Mouse (Mus musculus) frontal cortex, postnatal 36 days (tissue): ENCODE data around the gene Kirrel.

Source experiments
- DNase-seq, 2 experiments: peaks; one replicate each; pipeline ENCODE4 v3.0.0; 2022; ENCODE audit warnings: low spot score in 2 of 2

The Kirrel gene

DNA sequence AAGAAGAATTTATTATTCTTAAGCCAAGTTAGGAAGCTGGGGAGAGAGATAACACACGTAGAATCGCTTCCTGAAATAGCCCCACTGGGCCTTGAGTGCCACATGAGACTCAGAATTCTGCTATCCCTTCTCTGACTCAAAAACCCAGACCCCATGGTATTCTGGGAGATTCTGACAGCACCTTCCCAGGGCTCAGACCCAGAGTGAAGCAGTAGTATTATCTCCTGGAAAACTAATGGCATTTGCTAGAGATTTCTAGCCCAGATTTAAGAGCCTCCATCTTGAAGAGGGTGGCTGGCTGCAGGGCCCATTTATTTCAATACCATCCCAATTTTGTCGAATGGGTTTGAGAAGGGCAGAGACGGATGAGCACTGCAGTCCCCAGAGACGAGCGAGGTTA lies 6.9 kb downstream of the Kirrel start:
- DNase-seq: no peak

DNA sequence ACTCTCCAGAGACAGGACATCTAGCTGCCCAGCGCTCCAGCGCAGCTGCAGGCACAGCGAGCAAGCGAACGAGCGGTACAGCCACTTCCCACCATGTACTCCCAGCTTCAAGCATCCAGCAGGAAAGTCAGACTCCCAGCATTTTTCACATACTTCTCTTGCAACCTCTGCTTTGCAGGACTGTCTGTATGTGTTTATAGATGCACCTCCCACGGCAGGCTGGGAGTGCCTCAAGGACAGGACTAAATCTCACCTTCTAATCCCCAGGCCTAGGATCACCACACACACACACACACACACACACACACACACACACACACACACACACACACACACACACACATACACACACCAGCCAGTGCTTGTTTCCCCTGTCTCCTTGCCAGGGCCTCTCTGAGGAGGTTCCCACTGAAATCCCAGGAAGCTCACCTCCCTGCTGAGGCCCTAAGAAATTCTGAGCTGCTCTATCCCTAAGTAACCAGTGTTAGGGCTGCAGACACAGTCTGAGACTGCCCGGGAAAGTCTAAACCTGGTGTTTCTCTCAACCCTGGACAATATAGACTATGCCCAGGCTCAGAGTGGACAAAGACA lies 9.2 kb downstream of the Kirrel start:
- DNase-seq: no peak

DNA sequence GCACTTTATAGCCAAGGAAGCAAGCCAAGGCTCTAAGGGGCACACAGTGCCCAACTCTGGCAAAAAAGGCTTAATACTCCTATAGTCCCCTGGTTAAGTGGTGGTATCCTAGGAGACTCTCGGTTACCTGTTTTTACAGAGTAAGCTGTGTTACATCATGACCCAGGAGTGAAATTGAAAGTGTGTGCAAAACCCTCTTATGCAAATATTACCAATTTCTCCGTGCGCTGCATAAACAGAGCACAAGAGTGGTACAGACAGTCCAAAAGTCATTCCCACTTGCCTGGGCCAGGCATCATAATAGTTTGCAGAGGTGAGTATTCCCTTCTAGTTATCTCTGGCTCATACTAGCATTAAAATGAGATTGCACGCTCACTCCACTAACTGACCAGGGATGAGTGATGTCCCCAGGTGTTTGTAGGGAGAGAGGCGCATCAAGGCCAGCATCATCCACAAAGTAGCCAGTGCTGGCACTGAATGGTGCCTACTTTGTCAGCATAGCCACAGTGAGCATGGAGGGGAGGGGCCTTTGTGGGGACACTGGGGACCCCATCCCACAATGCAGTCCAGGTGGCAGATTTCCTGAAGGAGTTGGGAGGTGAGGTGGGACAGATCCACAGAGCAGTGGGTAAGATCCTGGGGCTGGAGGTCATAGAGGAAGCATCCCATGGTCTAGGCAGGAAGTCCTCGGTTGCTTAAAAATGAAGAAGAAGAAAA lies 10.3 kb downstream of the Kirrel start:
- no peak for DNase-seq

DNA sequence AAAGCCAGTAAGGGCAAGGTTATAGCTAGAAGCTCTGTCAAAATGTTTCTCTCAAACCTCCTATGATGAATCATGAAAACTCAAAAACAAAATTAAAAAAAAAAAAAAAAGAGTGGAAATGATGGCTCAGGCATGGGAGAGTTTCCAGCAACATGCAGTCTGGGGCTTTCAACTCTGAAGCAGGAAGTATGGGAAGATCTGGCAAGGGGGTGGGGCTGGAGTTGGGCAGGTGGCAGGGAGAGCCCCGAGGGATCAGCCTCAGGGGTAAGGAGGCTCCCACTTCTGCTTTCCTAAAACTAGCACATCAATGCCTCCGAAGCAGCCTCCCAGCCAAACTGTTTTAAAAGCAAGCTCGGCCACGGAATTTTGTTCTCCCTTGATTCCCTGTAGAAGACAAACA lies 11.4 kb downstream of the Kirrel start:
- DNase-seq: no peak

DNA sequence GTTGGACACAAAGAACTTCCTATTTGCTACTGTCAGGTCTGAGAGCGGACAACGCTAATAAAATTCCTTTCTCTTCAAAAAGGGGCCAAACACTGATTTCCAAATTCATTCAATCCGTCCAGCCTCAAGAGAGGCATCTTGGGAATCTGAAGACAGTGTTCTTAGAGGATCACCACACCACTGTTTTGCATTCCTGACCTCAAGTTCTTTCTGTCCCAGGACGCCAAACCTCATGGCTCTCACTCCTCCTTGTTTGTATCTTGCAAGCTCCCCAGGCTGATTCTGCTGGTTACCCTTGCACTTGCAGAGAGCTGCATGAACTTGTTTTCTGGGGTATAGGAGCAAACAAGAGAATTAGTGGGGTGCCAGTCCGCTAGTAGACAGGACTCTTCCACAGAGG lies 12.2 kb downstream of the Kirrel start:
- no peak for DNase-seq

DNA sequence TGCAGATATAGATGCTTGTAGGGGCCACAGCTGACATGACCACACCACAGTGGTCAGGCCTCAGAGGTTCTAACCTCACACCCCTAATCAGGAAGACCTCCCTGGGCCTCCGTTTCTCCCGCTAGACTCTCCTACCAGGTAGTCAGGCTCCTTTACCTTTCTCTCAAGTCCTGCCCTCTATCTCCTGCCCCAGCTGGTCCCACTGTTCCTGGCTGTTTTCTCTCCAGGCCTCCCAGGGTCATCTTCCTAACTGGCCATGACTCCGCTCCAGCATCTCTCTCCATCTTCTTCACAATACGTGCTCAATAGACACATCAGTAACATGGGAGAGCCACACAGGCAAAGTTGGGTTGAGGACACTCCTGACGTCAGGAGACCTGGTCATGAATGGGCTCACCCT lies 12.9 kb downstream of the Kirrel start:
- no peak for DNase-seq

DNA sequence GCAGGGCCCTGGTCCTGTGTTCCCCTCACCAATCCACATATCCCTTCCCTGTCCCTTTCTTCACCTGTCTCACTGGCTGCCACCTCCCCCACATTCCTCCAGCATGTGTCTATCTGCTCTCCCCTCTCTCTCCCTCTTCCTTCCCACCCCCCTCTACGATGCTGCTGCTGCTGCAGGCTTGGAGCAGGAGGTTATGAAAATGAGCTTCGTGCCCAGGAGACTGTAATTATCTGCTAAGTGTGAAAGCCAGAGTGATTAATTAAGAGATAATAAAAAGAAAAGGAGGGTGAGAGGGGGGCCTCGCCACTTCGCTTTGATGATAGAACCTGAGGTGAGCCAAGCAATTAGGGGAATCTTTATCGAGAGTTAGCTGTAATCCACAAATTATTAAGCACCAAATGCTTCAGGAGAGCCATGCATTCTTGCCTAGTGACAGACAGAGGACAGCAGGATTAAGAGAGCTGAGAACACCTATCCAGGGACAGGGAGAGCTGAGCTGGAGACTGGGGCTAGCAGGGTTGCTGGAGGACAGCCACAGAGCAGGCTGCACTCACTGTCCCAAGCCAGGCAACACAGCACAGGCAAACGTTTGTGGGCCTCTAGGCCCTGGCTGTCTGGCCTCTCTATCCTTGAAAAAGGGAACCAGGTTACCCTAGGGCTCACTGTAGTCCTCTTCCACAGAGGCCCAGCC lies 13.6 kb downstream of the Kirrel start:
- no peak for DNase-seq

DNA sequence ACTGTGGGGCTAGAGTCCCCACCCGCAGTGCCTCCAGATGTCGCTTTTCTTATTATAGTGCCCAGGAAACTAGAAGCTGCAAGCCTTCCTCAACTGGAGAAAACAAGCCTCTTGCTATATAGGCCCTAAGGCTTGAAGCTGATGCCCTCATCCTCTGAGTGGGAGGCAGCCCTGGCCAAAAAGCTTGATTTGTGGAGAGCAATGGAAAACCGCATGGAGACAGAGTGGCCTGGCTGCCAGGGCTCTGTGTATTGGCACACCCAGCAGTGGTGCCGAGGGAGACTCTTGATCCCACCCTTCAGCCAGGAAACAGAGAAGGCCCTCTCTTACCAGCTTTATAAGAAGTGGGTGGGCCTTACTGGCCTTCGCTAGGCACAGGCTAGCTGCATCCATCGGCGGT lies 15.4 kb downstream of the Kirrel start:
- no peak for DNase-seq

DNA sequence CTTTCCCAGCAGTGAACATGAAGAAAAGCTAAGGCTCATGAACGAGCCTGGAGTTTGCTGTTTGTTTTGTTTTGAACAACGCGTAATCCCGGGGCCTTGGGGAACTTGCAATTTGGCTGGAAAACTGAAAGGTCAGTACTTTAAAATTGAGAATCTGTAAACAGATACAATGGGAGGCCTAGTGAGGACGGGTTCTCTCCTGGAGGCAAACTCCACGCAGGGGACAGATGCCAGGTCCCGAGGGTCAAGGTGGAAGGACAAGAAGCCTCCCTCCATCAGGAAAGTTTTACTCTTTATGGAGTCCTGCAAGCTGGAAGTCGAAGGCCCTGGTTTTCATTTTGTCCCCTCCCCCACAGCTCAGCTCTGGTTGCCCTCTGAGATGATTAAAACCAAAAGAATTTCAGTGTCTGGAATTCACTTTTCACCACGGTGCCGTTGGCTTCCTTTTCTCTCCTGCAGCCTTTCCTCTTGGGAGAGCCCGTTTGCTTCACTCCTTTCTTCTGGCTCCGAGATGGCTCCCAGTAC lies 16.7 kb downstream of the Kirrel start:
- no peak for DNase-seq

DNA sequence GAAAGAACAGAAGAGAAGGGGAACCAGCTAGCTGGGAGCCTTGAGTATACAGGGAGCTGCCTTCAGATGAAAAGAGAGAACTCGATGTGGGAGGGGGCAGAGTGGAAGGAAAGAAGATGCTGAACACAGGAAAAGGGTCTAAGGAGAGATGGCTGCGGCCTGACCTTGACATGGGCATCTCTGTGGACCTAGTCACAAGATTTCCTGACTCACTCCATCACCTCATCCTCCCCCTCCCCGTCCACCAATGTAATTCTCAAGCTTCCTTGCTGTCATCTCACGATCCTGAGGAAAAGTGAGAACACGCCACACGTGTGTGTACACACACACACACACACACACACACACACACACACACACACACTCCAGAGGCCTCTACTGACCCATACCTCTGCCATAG lies 17.2 kb downstream of the Kirrel start:
- DNase-seq: no peak

DNA sequence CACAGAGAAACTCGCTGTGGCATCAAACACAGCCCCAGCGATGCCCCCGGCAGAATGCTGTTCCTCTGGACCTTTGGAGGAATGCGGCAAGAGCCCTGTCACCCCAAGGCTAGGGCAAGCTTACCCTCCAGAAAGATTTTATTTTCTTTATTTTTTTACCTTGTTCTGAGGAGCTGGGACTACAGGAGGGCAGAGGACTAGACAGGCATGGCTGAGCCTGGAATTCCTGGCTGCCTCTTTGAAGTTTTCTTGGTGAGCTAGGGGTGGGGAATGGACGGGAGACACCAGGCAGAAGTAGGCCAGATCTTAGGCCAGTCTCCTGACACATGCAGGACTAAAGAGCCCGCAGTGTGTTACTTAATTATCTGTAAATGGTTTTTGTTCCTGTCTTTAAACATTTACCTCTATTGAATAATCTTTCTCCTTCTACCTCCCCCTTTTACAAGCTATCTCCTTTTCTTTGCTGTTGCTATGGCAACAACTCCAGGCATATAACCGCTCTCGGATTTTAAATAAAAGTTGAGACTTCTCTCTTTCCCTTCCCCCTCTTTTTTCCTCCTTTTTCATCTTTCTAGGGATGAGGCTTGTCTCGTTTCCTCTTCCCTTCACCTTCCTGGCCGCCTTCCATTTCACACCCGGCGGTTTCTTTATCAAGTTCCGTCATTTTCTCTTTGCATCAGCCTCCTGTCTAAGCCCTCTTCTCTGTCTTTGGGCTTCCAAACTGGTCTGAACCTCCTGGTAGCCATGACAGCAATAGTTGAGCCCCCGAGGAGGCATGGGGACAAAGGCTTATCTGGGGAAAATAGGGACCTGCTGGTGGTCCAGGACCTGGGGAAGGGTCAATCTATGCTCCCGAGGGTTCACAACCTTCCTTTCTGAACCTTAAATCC lies 19.9 kb downstream of the Kirrel start:
- DNase-seq: no peak

DNA sequence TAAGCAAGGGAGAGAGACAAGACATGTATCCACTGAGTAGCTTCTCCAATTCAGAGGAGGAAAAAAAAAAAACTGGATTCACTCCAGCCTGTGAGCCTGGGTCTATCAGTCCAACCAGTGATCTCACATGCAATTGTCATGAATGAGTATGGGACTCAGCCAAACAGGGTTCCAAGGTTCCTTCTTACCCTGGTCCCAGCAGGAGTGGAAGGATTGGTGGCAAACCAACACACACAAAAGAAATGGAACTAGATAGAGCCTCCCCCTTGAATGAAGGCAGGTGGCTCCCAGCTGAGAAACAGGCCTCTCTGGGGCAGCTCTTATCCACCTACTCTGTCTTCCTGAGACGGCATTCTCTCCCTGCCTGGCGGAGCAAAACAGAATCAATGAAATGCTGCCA lies 21.5 kb downstream of the Kirrel start:
- peak in 1 of 2 experiments; percentile 26 for DNase-seq

DNA sequence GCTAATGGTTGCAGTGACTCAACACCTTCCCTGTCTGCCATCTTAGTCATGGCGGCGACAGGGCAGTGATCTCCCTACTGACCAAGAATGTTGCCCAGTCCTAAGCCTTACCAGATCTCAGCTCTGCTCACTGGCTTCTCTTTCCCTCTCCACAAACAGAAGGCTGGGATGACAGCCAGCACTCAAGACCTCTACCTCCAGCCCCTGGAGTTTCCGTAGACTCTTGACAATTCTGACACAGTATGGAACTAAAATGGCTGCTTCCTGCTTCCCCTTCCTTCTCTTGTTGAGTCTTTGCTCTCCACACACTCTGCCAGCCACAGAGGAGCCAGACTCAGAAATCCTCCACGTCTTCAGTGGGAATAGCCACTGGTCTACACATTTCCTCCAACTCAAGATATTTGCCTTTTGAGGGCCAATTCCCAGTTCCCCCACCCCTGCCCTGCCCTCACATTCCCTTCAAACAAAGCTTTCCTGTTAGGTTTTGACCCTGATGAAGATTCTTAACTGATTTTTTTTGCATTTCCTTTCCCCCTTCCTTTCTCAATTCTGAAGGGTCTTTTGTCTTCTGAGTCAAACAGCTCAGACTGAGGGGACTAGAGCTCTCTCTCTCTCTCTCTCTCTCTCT lies 22.3 kb downstream of the Kirrel start:
- DNase-seq: no peak

DNA sequence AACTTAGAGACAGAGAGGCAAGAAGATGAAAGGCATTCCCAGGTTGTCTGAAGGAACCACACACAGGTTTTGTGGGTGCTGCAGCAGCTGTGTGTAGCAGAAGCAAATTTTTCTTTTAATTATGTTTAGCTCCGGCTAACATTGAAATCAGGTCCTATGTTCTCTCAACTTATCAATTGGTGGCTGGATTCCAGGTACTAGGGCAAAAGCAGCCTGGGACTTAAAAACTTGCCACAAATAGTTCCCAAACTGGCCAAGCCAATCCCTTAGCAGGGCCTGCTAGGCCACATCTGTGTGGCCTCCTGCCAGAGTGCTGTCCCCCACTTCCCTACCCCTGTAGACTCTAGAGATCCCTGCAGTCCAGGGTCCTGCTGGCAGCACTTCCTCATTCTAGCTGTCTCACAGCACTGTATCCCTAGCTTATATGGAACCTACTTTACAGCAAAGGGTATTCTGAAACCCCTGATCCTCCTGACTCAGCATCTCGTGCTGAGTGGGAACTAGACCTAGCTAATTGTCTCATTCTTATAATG lies 23.2 kb downstream of the Kirrel start:
- DNase-seq: no peak

DNA sequence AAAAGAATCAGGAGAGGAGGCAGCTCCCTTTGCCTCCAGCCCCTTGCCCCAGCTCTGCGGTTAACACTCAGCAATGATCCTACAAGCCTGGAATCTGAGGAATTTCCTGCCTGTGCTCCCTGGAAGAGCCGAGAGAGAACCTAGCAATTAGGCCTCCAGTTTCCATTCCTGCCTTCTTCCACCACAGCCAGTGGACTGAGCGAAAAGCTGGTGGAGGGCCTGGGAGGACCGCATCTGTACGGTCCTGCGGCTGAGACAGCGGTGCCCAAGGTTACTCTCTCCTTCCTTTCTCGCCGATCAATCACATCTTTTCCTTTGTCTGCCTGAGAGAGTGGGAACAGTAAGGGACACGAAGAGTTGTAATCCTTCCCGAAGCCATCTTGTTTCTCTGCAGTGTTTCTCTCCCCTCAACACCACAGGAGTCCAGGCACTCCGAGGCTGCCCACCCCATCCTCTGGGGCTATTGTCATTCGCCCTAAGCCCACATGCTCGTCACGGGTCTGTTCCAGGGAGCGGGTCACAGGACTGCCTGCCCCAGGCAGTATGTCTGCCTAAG lies 23.8 kb downstream of the Kirrel start:
- DNase-seq: no peak

DNA sequence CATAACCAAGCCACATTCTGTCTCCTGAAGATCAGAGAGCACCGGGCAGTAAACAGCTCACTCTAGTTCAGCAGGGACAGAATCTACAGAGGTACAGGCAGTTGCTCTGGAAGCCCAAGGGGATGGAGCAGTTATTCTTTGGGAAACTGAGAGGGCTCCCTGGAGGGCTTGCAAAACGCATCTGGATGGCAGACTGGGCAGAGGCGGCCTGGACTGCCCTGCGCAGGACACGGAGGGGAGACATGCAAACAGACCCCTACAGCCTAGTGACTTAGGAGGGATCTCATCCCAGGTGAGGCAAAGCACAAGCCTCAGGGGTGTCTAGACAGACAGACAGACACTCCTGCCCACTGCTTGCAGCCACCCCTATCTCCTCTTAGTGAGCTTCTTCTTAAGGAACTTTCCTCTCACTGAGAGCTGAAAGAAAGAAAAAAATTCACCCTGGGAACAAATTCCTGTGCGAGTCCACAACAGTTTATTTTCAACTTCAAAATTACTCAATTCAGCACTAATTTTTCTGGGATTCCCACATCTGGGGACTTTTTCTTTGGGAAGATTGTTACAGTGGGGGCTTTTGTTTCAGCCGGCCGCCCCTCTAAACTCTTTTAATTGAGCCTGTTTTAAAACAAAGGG lies 24.4 kb downstream of the Kirrel start:
- DNase-seq: no peak

DNA sequence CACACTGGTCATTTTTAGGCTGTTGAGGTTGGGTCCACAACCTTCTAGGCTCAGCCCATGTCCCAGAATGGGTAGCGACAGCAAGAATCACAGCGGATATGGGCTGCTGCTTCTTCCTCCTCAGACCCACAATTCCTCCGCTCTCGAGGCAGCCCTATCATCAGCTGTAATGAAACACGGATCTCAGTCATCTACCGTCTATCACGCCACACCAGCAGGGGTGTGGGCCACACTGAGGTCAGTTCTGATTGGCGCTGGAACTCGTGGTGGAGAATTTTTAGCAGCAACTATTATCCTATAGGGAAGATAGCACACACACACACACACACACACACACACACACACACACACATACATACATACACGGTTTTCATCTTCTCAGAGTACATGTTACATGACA lies 25.1 kb downstream of the Kirrel start:
- DNase-seq: no peak

DNA sequence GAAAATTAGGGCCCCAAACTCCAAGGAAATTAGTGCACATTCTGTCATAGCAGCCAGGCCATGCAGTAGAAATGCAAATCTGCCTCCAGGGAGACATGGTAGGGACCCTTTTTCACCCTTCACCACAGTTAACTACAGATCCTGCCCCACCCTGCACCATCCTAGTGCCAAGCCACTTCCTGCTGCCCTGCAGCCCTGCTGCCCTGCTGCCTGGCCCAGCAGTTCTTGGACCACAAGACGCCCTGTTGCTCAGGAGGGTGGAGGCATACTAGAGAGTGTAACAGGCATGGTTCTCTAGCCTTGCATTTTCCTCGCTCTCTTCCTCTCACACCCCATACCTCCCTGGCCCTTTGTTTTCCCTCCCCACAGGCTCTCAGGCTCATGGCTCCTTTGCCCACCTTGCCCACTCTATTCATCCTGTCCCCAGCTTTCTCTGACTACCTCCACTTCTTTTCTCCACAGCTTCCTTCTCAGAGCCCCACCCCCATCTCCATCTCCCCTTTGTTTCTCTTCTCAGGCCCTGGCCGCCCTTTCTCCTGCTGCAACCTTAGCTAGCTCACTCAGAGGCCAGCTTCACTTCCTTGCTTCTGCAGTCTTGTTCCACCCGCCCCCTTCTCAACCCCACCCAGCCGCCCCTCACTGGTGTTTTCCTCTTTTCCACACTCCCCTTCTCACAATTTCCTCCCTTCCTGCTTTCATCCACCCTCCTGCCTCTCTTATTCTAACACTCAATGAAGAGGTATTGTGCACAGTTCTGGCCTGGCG lies 29.9 kb downstream of the Kirrel start:
- no peak for DNase-seq

DNA sequence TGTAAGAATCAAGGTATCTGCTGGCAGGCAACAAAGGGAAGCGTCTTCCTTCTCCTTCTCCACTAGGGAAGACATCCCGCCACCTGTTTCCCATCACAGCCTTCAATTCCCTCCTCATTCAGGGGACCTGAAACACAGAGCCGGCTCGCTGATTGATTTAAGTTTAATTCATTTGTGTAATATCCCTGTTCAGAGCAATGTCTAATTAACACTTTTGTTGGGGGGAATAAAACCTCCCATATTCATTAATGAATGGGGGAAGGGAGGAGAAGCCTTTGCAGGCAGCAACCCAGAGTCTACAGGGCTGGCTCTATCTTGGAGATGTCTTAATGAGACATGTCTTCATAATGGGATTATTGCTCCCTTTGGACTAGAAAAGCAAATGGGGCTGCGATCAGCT lies 34.3 kb downstream of the Kirrel start:
- DNase-seq: no peak

DNA sequence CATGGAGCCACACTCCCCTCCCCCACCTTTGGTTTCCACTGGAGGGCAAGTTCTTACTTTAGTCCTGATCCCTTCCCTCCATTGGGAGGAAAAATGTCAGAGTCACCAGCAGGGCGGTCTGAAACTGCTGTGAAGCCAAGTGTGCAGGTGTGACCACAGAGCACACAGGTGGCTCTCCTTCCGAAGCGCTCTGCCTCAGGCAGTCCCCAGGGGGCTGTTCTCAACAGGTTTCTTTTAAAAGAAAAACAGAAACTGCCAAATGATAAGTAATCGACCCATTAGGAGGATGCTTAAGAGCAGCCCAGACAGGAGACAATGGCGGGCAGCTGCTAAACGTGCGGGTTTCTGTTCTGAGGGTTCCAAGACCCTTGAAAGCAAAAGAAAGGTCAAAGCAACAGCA lies 37.8 kb downstream of the Kirrel start:
- no peak for DNase-seq
